Mouse (Mus musculus): ENCODE measurements at regions not wholly inside any gene's neighbourhood (a gene's known extent, or its start where the extent isn't known, plus 50 kb on each side); places are given as distances from the start of the nearest gene placed in this dataset.

GRCm38 (mm10) chr10:121206002-121206742, 144.9 kb downstream of the Tbc1d30 start:
- Histone ChIP-seq H3K4me1 (ENCODE audit: control insufficient read depth, insufficient read depth, low read length) (peaks cover 13% of the 10 kb centered on the region), H3K9ac (replicated peaks; ENCODE audit: low read length) (no peak overlapping the region; the same call in 1 of the 2 replicates), H3K27ac (replicated peaks; ENCODE audit: low read depth, low read length) (peak overlapping the region; percentile 71), H3K4me2 (ENCODE audit: low read length) (peak overlapping the region; percentile 24; the same call in 1 of the 2 replicates), H3K4me3 (replicated peaks; ENCODE audit: low read depth, low read length) (no peak overlapping the region), H3K36me3 (ENCODE audit: control insufficient read depth, insufficient read depth, low read length) (no peaks in the 10 kb centered on the region), H3K9me3 (ENCODE audit: control insufficient read depth, low read length) (no peaks in the 10 kb centered on the region), H3K27me3 (ENCODE audit: control insufficient read depth, insufficient read depth, low read length) (peaks cover 2% of the 10 kb centered on the region; the same call in 1 of the 2 replicates)
- peak; percentile 85 for ATAC-seq (ENCODE audit: low FRiP score, low TSS enrichment)
- 7% methylated on average over 15 of the region's 15 CpGs for WGBS
- peak; percentile 84 for DNase-seq

- DNase-seq (no peak), ATAC-seq (ENCODE audit: low FRiP score, low TSS enrichment) (peak; percentile 37; the same call in 1 of the 2 replicates)
- H3K4me1 ChIP-seq (ENCODE audit: control insufficient read depth, insufficient read depth, low read length): peaks cover 13% of the 10 kb centered on the region
- no peak overlapping the region for H3K9ac ChIP-seq (replicated peaks; ENCODE audit: low read length)
- H3K27ac ChIP-seq (replicated peaks; ENCODE audit: low read depth, low read length): peak overlapping the region; percentile 71
- no peaks in the 10 kb centered on the region for H3K36me3 ChIP-seq (ENCODE audit: control insufficient read depth, insufficient read depth, low read length)
- H3K4me3 ChIP-seq (replicated peaks; ENCODE audit: low read depth, low read length): no peak overlapping the region
- no peaks in the 10 kb centered on the region for H3K27me3 ChIP-seq (ENCODE audit: control insufficient read depth, insufficient read depth, low read length)
- peak overlapping the region; percentile 24; the same call in 1 of the 2 replicates for H3K4me2 ChIP-seq (ENCODE audit: low read length)
- H3K9me3 ChIP-seq (ENCODE audit: control insufficient read depth, low read length): no peaks in the 10 kb centered on the region
- WGBS: 26% methylated on average over 3 of the region's 3 CpGs
Observed at GRCm38 (mm10) chr10:121206743-121207039, 144.4 kb downstream of the Tbc1d30 start.
